Mouse (Mus musculus) megakaryocyte progenitor cell, adult 5-6 weeks (primary cell): ENCODE data around the gene Fbh1. TPM values are rescaled to one million over a fixed set of nuclear protein-coding genes. Genes with fewer than 3 reads are reported as not detected.

Experiments
- ATAC-seq: replicated peaks from 2 replicates; pipeline ENCODE4 v1.8.0; 2016; ENCODE audit warnings: mild to moderate bottlenecking, moderate TSS enrichment, inconsistent platforms; ENCODE audit not compliant: poor library complexity
- total RNA-seq, 2 experiments: library from RNA; stranded (forward) in 1 of 2; stranded (reverse) in 1 of 2; fragments of 157-497, 149-512 nt in 1 of 2; fragments of 200-1000 nt in 1 of 2; gene quantifications; 2 replicates each; pipeline versions ENCODE4 v1.2.3 to v1.2.4; 2015 to 2017

The Fbh1 gene
- total RNA-seq, 2 experiments from 2014 or later, result 58.3 to 113 TPM

DNA sequence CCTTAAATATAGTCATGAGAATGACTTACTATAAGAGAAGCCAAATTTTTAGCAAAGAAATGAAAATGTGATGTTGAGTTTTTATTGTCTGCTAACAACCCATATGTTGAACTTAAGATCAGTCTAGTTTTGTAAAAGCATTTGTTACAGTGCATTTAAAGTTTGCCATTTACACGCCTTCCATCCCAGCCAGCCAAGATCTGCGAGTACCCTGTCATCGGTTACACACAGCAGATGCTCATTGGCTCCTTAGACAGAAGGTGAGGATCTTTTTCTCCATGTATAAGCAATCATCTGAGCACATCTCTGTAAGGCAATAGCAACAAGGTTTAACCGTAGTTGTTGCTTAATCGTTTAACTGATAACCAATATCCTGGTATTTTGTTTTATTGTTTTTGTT lies 49.8 kb downstream of the Fbh1 start:
- ATAC-seq, result no peak

DNA sequence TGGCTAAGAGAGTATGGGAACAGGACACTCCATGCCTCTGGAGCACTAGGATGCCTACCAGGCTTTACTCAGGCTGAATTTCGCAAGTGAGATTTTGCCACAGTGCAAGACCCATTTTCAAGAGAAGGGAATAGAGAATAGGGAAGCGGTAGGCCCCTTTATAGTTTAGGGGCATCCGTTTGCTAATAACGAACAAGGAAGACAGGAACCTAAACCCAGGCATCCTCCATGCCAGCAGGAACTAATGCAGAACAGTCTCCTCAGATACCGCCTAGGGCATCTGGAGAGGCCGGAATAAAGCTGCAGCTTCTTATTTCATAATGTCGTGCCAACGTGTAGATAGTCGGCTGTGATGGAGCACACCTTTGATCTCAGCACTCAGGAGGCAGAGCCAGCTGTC lies 54.8 kb downstream of the Fbh1 start:
- peak; percentile 58 for ATAC-seq

DNA sequence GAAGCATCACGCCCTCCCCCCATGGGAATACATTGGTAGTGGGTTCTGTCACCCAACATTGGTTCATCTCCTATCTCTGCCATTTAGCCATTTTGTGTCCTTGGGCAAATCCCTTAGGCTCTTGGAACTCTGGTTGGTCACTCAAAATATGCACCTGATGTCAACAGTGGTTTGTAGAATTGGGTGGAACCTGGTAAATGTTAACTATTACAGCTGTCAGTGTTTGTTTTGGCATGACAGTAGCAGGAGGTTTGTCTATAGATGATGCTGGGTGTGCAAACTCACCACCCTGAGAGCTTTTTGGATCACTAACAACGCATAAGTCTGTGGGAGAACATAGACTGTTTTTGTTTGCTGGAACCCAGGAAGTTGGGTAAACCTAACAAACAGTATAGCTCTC lies 58.8 kb downstream of the Fbh1 start:
- ATAC-seq, result no peak

DNA sequence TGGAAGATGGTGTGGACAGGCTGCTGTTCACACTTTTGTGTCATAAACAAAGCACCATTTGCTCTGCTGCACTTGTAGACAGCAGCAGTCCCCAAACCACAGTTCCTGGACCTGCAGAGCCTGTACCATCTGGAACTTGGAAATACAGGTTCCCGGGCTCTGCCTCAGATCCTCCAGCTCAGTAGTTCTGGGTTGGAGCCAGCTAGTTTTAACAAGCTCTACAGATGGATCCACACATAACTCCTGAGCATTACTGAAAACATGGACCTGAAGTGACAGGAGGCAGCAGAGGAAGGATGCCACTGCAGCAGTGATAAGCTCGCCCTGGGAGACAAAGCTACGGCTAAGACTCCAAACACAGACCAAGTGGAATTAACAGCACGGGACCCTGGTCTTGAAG lies 62.8 kb downstream of the Fbh1 start:
- ATAC-seq, result no peak

DNA sequence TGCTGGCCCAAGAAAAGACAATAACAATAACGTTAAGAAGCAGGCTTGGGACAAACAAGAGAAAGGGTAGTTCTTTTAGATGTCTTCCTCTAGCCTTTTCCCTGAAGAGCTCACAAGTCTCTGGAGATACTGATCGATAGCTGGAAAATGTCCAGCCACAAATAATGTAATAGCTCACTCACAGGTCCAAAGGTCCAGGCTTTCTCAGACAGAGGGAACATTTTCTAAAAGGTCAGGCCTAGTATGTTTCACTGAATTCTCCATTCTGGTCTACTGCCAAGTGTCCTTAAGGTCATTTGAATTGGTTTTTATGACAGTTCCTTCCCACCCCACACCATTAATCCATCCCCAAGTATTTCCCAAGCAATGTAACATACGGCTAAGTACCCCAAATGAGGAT lies 64.4 kb downstream of the Fbh1 start:
- no peak for ATAC-seq

DNA sequence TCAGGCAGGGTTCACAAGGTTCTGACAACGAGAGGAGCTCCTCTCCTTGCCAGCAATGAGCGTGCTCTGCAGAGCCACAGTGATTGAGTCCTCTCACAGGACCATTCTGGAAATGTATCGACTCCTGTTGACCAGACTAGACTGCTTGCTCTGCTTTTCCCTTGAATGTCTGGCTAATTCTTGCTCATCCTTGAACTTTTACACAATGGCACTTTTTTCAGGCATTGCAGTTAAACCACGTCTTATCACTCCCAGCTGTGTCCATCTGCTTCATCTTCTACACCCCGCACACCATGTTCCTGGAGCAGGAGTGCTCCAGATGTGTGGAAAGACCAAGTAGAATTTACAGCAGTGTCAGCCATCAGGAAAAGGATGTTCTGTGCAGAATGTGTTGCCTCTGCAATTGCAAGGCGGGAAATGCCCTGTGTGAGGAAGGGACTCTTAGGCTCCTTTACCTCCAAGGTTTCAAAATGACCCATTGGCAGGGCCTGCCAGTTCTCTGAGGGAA lies 64.8 kb downstream of the Fbh1 start:
- ATAC-seq, result no peak

DNA sequence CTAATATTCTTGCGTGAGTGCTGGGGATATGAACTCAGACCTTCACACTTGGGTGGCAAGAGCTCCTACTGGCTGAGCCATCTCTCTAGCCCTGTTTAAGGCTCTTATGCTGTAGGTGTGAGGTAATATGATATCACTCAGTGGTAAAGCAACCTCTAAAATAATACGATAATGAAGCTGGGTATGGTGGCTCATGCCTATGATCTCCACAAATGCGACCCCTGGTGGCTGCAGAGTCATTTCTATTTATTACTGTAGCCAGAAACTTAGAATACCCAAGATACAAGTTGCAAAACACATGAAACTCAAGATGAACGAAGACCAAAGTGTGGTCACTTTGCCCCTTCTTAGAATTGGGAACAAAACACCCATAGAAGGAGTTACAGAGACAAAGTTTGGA lies 67.3 kb downstream of the Fbh1 start:
- ATAC-seq, result peak; percentile 55

DNA sequence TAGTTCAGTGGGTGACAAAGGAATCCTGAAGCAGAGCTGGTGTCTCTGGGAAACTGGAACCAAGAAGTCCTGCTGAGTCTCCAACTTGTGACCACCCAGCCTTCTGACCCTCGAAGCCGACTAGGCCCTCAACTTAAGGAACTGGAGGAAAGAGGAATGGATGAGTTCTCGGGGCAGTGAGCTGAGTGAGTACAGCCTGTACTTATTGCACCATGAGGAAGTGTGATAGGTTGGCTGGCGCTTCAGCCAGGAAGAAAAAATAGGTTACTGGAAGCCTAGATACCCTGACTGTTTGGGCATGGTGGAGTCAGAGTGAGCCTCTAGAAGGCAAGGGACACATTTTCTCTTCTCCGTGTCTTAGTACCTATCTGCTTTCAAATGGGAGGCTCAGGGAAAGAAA lies 68.8 kb downstream of the Fbh1 start:
- ATAC-seq, result peak; percentile 20

DNA sequence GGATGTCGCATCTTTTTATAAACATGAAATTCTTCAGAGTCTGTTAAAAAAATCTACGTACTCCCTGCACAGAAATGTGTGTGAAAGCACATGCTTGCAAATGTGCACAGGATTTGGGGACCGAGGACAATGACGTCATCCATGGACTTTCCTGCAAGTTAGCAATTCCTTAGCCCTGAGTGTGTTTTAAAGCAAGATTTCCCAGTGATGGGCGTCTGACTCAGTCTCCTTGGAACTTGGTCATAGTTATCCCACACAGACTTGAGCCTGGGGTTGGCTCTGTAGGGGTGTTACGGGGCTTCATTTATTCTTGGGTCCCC lies 70.7 kb downstream of the Fbh1 start:
- no peak for ATAC-seq

DNA sequence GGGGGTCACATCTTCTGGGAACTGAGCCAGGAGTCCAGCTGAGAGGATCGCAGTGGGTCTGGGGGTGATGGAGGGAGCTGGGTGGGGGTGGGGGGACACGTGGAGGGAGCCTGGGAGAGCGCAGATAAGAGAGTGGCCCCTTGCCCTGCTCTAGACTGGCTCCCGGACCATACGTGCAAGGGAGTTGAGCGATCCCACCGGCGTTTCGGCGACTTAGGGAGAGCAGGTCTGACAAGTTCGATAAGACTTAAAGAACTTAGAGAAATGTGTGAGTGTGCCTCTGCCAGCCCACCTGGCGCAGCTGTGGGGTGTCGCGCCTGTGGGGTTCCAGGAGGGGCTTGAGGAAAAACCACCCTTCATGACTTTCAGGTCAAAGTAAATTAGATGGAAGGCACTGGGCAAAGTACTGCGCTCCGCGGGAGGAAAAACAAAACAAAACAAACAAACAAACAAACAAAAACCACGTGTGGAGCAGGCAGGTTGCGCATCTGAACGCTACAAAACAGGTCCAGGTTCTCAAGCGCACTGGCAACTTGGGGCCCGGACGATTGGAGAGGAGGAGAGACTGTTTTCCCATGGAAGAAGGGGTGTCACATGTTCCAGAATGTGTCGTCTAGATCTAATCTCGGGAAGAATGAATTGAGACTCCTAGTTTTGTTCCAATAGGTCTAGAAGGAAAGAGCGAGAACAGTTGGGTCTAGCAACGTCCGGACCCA lies 71.2 kb downstream of the Fbh1 start:
- peak; percentile 12 for ATAC-seq

DNA sequence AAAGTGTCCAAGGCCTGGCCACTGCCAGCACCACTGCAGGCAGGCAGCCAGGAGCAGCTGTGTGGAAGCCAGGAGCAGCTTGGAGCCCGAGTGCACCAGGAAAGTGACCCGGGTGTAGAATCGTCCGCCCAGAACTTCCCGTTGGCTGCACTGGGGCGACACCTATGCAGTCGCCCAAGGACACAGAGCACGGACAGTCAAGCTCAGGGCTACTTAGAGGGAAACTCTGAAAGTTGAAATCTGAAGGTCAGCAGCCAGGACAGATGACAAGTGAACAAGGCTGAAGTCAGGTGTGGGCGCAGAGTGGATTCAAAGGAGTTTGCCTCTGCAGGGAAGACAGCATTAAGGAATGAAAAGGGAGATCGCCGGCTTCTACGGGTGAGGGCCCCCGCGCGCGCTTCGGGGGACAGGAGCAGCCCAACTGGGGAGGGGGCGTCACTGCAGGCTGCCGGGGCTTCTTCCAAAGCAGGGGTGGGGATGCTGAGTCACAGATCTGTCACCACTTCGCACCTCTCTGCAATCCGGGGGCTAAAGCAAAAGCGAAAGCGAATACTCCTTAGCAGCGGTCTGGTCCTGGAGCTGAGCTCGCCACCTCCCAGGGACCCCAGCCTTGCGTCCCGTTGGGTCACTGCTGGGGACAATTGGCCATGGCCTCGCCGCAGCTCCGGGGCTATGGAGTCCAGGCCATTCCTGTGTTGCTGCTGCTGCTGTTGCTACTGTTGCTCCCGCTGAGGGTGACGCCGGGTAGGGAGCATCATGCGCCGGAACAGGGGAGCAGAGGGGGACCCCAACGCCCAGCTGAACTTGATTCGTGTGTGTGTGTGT lies 72.0 kb downstream of the Fbh1 start, which contains the start of gene Il15ra:
Il15ra (plus strand) TSS at position 90 of the 825 bp plus-strand sequence.
- peak; percentile 59 for ATAC-seq

DNA sequence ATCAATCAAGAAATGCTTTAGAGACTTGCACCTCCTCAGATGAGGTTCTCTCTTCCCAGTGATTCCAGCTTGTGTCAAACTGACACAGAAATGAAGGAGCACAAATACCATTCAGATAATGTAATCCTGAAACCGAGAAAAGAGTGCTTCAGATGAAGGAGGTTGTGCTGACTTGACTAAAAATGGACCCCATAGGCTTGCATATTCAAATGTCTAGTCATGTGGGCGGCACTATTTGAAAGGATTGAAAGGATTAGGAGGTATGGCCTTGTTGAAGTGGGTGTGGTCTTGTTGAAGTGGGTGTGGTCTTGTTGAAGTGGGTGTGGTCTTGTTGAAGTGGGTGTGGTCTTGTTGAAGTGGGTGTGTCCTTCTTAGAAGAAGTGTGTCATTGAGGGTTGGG lies 77.5 kb downstream of the Fbh1 start:
- 0 out of 2 replicates have a peak, but pooled peaks have one; percentile 23 for ATAC-seq

DNA sequence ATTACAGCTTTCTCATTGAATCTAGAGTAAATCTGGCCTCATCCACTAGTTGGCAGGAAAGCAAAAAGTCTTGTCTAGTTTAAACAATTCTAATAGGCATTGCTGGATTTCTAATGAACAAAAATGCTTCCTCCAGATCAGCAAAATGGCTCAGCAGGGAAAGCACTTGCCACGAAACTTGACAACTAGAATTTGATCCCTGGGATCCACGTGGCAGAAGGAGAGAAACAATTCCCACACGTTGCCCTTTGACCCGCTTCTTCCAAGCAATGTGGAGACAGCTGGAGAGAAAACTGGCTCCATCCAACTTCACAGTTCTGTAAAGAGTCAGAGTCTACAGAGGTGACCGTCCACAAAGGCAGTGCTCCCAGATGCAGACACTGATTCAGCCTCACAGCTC lies 78.4 kb downstream of the Fbh1 start:
- ATAC-seq, result no peak

DNA sequence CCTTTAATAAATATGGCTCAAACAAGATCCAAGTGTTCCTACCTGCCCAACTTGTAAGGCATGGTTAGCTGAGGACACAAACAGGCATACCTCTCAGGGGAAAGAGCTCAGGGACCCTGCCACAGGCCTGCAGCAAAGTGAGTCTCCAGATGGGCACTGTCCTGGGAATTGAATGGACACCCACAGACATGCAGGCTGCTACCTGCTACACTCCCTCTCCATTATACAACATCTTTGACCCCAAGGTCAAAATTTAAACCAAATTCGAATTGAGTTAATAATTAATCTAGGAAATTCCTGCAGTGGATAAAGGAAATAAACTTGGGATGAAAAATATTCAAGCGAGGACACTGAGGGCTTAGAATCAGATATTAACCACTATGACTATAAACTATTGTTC lies 81.5 kb downstream of the Fbh1 start:
- ATAC-seq, result no peak

DNA sequence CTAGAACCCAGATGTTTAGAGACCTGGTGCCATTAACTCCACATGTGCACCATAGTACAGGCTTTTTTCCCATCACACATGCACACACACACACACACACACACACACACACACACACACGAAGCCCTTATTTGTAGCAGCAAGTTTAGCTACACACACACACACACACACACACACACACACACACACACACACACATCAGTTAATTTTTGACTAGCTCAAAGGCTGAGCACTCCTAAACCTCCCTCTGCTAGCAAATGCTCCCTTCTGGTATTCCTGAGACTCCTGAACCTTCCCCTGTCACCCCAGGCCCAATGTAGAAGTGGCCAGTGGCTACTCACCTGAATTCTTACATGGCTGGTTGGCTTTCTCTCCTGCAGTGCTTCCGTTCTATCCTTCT lies 83.3 kb downstream of the Fbh1 start:
- ATAC-seq, result no peak

DNA sequence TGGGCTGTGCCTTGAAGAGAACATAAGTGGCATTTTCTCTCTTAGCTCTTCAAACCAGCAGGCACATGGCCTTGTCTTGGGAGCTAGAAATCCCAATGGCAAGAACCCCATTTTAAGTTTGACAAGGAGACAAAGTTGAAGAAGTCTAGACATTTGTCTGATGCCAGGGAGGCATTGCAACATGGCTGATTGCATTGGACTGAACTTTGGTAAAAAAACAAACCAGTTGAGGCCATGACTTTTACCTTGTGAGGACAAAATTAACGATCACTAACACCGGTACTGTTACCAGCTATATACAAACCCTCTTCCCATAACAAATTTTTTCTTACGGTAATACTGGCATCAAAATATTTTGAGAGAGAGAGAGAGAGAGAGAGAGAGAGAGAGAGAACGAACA lies 84.0 kb downstream of the Fbh1 start:
- ATAC-seq, result no peak

Other genes starting within 250 kb of the Fbh1 start
- 48.2 and 49.0 TPM in 2 replicates for gene Pfkfb3, start 223.5 kb downstream of the Fbh1 start, total RNA-seq (2015)
- gene Pfkfb3, start 223.5 kb downstream of the Fbh1 start, total RNA-seq (2017), result 40.9 and 45.9 TPM in 2 replicates
- 137 and 153 TPM in 2 replicates for gene Rbm17, start 173.4 kb downstream of the Fbh1 start, total RNA-seq (2015)
- 129 and 175 TPM in 2 replicates for gene Rbm17, start 173.4 kb downstream of the Fbh1 start, total RNA-seq (2017)
- not detected in 2 replicates for gene Gm17490, start 151.3 kb downstream of the Fbh1 start, total RNA-seq (2015)
- gene Gm17490, start 151.3 kb downstream of the Fbh1 start, total RNA-seq (2017), result not detected in 2 replicates
- not detected in 2 replicates for gene Il2ra, start 134.8 kb downstream of the Fbh1 start, total RNA-seq (2015)
- gene Il2ra, start 134.8 kb downstream of the Fbh1 start, total RNA-seq (2017), result not detected in 2 replicates
- gene Il15ra, start 72.3 kb downstream of the Fbh1 start, total RNA-seq (2015), result 22.2 and 27.2 TPM in 2 replicates
- 21.3 and 27.5 TPM in 2 replicates for gene Il15ra, start 72.3 kb downstream of the Fbh1 start, total RNA-seq (2017)
- gene Ankrd16, start 294 bp upstream of the Fbh1 start, total RNA-seq (2015), result 36.5 and 37.6 TPM in 2 replicates
- gene Ankrd16, start 294 bp upstream of the Fbh1 start, total RNA-seq (2017), result 17.2 and 27.4 TPM in 2 replicates